Mouse (Mus musculus): ENCODE measurements at regions not wholly inside any gene's neighbourhood (a gene's known extent, or its start where the extent isn't known, plus 50 kb on each side); places are given as distances from the start of the nearest gene placed in this dataset.

GRCm38 (mm10) chr5:16424745-16425144, 128.6 kb upstream of the Hgf start:
- no peak for TF ChIP-seq CTCF (IDR thresholded peaks at IDR 0.05; ENCODE audit: extremely low read depth, insufficient read depth, low read length)
- TF ChIP-seq POLR2A (IDR thresholded peaks at IDR 0.05; ENCODE audit: extremely low read depth, insufficient read depth, low read length) = no peak
- Histone ChIP-seq H3K4me3 (ENCODE audit: insufficient read depth, low read length) (no peak overlapping the region), H3K4me1 (ENCODE audit: control insufficient read depth, insufficient read depth, low read length) (no peaks in the 10 kb centered on the region)

GRCm38 (mm10) chr5:16425302-16425701, 128.0 kb upstream of the Hgf start:
- H3K27ac ChIP-seq (ENCODE audit: insufficient read depth, low read length) = no peak overlapping the region
- no peak for TF ChIP-seq POLR2A (IDR thresholded peaks at IDR 0.05; ENCODE audit: extremely low read depth, insufficient read depth, low read length)
- no peak for TF ChIP-seq CTCF (IDR thresholded peaks at IDR 0.05; ENCODE audit: extremely low read depth, insufficient read depth, low read length)

More at GRCm38 (mm10) chr5:16424745-16425144, 128.6 kb upstream of the Hgf start:
- H3K27ac ChIP-seq (ENCODE audit: insufficient read depth, low read length) = no peak overlapping the region

GRCm38 (mm10) chr5:16426306-16426705, 127.0 kb upstream of the Hgf start:
- Histone ChIP-seq H3K4me3 (ENCODE audit: insufficient read depth, low read length) (no peak overlapping the region), H3K27ac (ENCODE audit: insufficient read depth, low read length) (no peak overlapping the region), H3K4me1 (ENCODE audit: control insufficient read depth, insufficient read depth, low read length) (no peaks in the 10 kb centered on the region)
- TF ChIP-seq CTCF (IDR thresholded peaks at IDR 0.05; ENCODE audit: extremely low read depth, insufficient read depth, low read length) (no peak), POLR2A (IDR thresholded peaks at IDR 0.05; ENCODE audit: extremely low read depth, insufficient read depth, low read length) (no peak)

More at GRCm38 (mm10) chr5:16425302-16425701, 128.0 kb upstream of the Hgf start:
- no peak overlapping the region for H3K4me3 ChIP-seq (ENCODE audit: insufficient read depth, low read length)
- no peaks in the 10 kb centered on the region for H3K4me1 ChIP-seq (ENCODE audit: control insufficient read depth, insufficient read depth, low read length)

GRCm38 (mm10) chr5:16434586-16434985, 118.7 kb upstream of the Hgf start:
- Histone ChIP-seq H3K4me3 (ENCODE audit: insufficient read depth, low read length) (no peak overlapping the region), H3K4me1 (ENCODE audit: control insufficient read depth, insufficient read depth, low read length) (no peaks in the 10 kb centered on the region), H3K27ac (ENCODE audit: insufficient read depth, low read length) (no peak overlapping the region)
- no peak for TF ChIP-seq POLR2A (IDR thresholded peaks at IDR 0.05; ENCODE audit: extremely low read depth, insufficient read depth, low read length)
- no peak for TF ChIP-seq CTCF (IDR thresholded peaks at IDR 0.05; ENCODE audit: extremely low read depth, insufficient read depth, low read length)

- TF ChIP-seq POLR2A (IDR thresholded peaks at IDR 0.05; ENCODE audit: extremely low read depth, insufficient read depth, low read length) (no peak), CTCF (IDR thresholded peaks at IDR 0.05; ENCODE audit: extremely low read depth, insufficient read depth, low read length) (no peak)
- no peaks in the 10 kb centered on the region for H3K4me1 ChIP-seq (ENCODE audit: control insufficient read depth, insufficient read depth, low read length)
- H3K4me3 ChIP-seq (ENCODE audit: insufficient read depth, low read length) = no peak overlapping the region
- no peak overlapping the region for H3K27ac ChIP-seq (ENCODE audit: insufficient read depth, low read length)
Observed at GRCm38 (mm10) chr5:16445056-16445455, 108.2 kb upstream of the Hgf start.

- Histone ChIP-seq H3K27ac (ENCODE audit: insufficient read depth, low read length) (no peak overlapping the region), H3K4me3 (ENCODE audit: insufficient read depth, low read length) (no peak overlapping the region), H3K4me1 (ENCODE audit: control insufficient read depth, insufficient read depth, low read length) (no peaks in the 10 kb centered on the region)
- TF ChIP-seq POLR2A (IDR thresholded peaks at IDR 0.05; ENCODE audit: extremely low read depth, insufficient read depth, low read length) (no peak), CTCF (IDR thresholded peaks at IDR 0.05; ENCODE audit: extremely low read depth, insufficient read depth, low read length) (no peak)
Observed at GRCm38 (mm10) chr5:16446977-16447376, 106.3 kb upstream of the Hgf start.

- H3K4me3 ChIP-seq (ENCODE audit: insufficient read depth, low read length) = no peak overlapping the region
- TF ChIP-seq CTCF (IDR thresholded peaks at IDR 0.05; ENCODE audit: extremely low read depth, insufficient read depth, low read length) = no peak
- TF ChIP-seq POLR2A (IDR thresholded peaks at IDR 0.05; ENCODE audit: extremely low read depth, insufficient read depth, low read length) = no peak
Observed at GRCm38 (mm10) chr5:16461795-16462194, 91.5 kb upstream of the Hgf start.

GRCm38 (mm10) chr5:16466266-16466665, 87.0 kb upstream of the Hgf start:
- TF ChIP-seq CTCF (IDR thresholded peaks at IDR 0.05; ENCODE audit: extremely low read depth, insufficient read depth, low read length) (no peak), POLR2A (IDR thresholded peaks at IDR 0.05; ENCODE audit: extremely low read depth, insufficient read depth, low read length) (no peak)
- no peaks in the 10 kb centered on the region for H3K4me1 ChIP-seq (ENCODE audit: control insufficient read depth, insufficient read depth, low read length)
- H3K4me3 ChIP-seq (ENCODE audit: insufficient read depth, low read length) = no peak overlapping the region
- H3K27ac ChIP-seq (ENCODE audit: insufficient read depth, low read length) = no peak overlapping the region

More at GRCm38 (mm10) chr5:16461795-16462194, 91.5 kb upstream of the Hgf start:
- Histone ChIP-seq H3K27ac (ENCODE audit: insufficient read depth, low read length) (no peak overlapping the region), H3K4me1 (ENCODE audit: control insufficient read depth, insufficient read depth, low read length) (no peaks in the 10 kb centered on the region)

GRCm38 (mm10) chr5:16468560-16468959, 84.7 kb upstream of the Hgf start:
- TF ChIP-seq POLR2A (IDR thresholded peaks at IDR 0.05; ENCODE audit: extremely low read depth, insufficient read depth, low read length) (no peak), CTCF (IDR thresholded peaks at IDR 0.05; ENCODE audit: extremely low read depth, insufficient read depth, low read length) (no peak)
- H3K27ac ChIP-seq (ENCODE audit: insufficient read depth, low read length) = no peak overlapping the region
- no peak overlapping the region for H3K4me3 ChIP-seq (ENCODE audit: insufficient read depth, low read length)
- H3K4me1 ChIP-seq (ENCODE audit: control insufficient read depth, insufficient read depth, low read length) = no peaks in the 10 kb centered on the region

- no peak overlapping the region for H3K27ac ChIP-seq (ENCODE audit: insufficient read depth, low read length)
- no peaks in the 10 kb centered on the region for H3K4me1 ChIP-seq (ENCODE audit: control insufficient read depth, insufficient read depth, low read length)
- H3K4me3 ChIP-seq (ENCODE audit: insufficient read depth, low read length) = no peak overlapping the region
- TF ChIP-seq POLR2A (IDR thresholded peaks at IDR 0.05; ENCODE audit: extremely low read depth, insufficient read depth, low read length) = no peak
- no peak for TF ChIP-seq CTCF (IDR thresholded peaks at IDR 0.05; ENCODE audit: extremely low read depth, insufficient read depth, low read length)
Observed at GRCm38 (mm10) chr5:16469221-16469620, 84.1 kb upstream of the Hgf start.
